Mouse (Mus musculus) frontal cortex, postnatal 10 days (tissue): ENCODE data around the gene Fam135a.
A peak's percentile ranks its signal among the peaks of the same experiment; 100 is the strongest.

Experiments
- DNase-seq, 2 experiments: peaks; one replicate each; pipeline ENCODE4 v3.0.0; 2022; ENCODE audit warnings: low spot score in 2 of 2, mixed read lengths in 1 of 2

Fam135a gene

GRCm38 (mm10) chr1:24099926-24100869 is at the start of gene Fam135a:
Fam135a (minus strand) TSS chr1:24100341.
- DNase-seq = peak; percentile 93 to 94

- DNase-seq = no peak
Observed at GRCm38 (mm10) chr1:24143504-24143903, 43.4 kb upstream of the Fam135a start.

GRCm38 (mm10) chr1:24140555-24140954 is 40.4 kb upstream of the Fam135a start:
- no peak for DNase-seq

- DNase-seq = peak; percentile 11 to 42
Observed at GRCm38 (mm10) chr1:24137133-24137532, 37.0 kb upstream of the Fam135a start.

GRCm38 (mm10) chr1:24134792-24135191 is 34.7 kb upstream of the Fam135a start:
- no peak for DNase-seq

GRCm38 (mm10) chr1:24133853-24134252 is 33.7 kb upstream of the Fam135a start:
- DNase-seq = no peak

- no peak for DNase-seq
Observed at GRCm38 (mm10) chr1:24127866-24128265, 27.7 kb upstream of the Fam135a start.

- DNase-seq = no peak
Observed at GRCm38 (mm10) chr1:24124610-24125009, 24.5 kb upstream of the Fam135a start.

GRCm38 (mm10) chr1:24122582-24122981 is 22.4 kb upstream of the Fam135a start:
- DNase-seq = no peak

GRCm38 (mm10) chr1:24107971-24108773 is 8.0 kb upstream of the Fam135a start:
- no peak for DNase-seq

GRCm38 (mm10) chr1:24107378-24107777 is 7.2 kb upstream of the Fam135a start:
- DNase-seq = peak in 1 of 2 experiments; percentile 26

GRCm38 (mm10) chr1:24102579-24103149 is 2.5 kb upstream of the Fam135a start:
- no peak for DNase-seq

GRCm38 (mm10) chr1:24100870-24101358 is 773 bp upstream of the Fam135a start:
- DNase-seq = peak; percentile 13 to 17

- no peak for DNase-seq
Observed at GRCm38 (mm10) chr1:24099541-24099925, 608 bp downstream of the Fam135a start.

- no peak for DNase-seq
Observed at GRCm38 (mm10) chr1:24097541-24097940, 2.6 kb downstream of the Fam135a start.

- no peak for DNase-seq
Observed at GRCm38 (mm10) chr1:24092414-24092813, 7.7 kb downstream of the Fam135a start.

GRCm38 (mm10) chr1:24090603-24091002 is 9.5 kb downstream of the Fam135a start:
- no peak for DNase-seq

GRCm38 (mm10) chr1:24090094-24090493 is 10.0 kb downstream of the Fam135a start:
- no peak for DNase-seq

GRCm38 (mm10) chr1:24086176-24086575 is 14.0 kb downstream of the Fam135a start:
- no peak for DNase-seq

- no peak for DNase-seq
Observed at GRCm38 (mm10) chr1:24074396-24074795, 25.7 kb downstream of the Fam135a start.

- no peak for DNase-seq
Observed at GRCm38 (mm10) chr1:24073386-24074248, 26.5 kb downstream of the Fam135a start.
